Mouse (Mus musculus) CD8-positive naive resting alpha-beta T cell, adult 2 months (primary cell): ENCODE measurements around the gene Slain1.
A peak's percentile ranks its signal among the peaks of the same experiment; 100 is the strongest.

ENCODE experiments used
- DNase-seq, 2 experiments: peaks; one replicate each; pipeline ENCODE4 v3.0.0; 2022; ENCODE audit warnings: low read depth in 2 of 2, low spot score in 2 of 2

Slain1 gene

DNA sequence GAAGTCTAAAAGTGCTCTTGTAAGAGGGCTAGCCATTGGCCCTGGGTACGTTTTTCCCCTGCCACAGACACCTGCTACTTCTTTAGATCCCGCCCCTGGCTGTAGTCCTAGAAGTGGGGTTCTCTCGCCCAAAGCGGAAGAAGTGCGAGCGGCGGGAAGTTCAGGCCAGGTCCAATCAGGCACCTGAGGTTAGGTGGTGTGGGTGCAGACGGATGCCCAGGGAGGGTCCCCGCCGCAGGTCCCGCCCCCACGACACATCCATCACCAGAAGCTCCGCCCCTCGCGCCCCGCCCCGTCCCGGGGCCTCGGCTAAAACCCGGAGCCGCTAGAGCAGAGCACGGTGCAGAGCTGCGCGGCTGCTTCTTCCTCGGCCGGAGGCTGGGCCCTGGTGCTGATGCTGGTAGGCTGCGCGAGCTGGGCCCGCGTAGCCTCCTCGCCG lies at the start of gene Slain1:
Gene Slain1, plus strand, starts transcription at position 333 of the 439 bp plus-strand sequence.
- DNase-seq: peak; percentile 94 to 96

DNA sequence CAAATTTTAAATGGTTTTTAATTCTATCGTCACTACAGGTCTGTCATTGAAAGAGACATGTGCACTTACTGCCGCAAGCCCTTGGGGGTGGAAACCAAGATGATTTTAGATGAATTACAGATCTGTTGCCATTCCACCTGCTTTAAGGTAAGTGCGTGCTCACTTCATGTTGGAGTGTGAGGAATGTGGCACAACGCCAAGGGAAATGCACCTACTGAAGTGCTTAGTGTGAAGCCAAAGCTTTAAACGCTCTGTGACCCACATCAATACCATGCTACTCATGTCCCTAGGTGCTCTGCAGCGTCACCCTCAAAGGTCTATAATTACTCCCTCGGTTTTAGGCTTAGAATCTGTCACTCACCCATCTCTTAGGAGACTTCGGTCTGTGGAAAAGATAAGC lies 42.0 kb upstream of the Slain1 start:
- DNase-seq: no peak

DNA sequence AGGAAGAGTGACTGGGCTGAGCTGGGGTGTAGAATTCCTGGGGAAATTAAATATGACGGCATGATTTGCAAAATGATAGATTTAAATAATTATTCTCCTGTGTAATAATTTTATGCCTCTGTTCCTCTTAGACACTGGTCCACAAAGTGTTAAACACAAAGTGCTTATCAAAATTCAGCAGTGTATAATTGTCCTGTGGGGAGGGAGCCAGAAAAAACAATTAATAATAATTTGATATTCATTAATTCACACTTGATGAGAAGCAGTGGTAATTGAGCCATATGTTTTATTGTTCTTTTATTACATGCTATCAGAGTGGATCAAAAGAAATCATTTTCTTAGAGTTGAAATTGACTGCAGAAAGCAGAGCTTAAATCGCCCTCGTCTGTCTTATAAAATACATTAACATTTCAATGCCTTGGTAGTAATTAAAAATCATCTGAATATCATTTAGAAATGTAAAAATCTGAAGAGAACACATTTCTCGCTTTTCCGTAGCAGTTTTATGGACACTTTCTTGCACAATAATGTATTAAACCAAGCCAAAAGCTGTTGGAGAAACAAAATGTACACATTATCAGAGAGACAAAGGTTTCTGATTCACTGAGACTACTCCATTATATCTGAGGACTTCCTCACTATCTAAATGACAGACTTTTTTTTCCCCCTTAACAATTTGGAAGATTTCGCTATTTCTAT lies 36.3 kb upstream of the Slain1 start:
- no peak for DNase-seq

DNA sequence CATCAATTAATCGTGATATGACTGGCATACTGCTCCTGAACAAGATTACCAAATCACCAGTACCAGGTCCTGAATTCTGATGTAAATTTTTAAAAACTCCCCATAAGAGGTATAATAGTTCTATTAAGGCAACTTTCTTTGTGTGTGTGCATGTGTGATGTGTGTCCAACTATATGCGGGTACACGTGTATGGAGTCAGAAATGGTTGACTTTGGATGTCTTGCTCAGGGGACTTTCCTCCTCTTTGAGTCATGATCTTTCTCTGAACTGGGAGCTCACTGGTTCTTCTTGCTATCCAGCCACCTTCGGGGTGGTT lies 35.8 kb upstream of the Slain1 start:
- no peak for DNase-seq

DNA sequence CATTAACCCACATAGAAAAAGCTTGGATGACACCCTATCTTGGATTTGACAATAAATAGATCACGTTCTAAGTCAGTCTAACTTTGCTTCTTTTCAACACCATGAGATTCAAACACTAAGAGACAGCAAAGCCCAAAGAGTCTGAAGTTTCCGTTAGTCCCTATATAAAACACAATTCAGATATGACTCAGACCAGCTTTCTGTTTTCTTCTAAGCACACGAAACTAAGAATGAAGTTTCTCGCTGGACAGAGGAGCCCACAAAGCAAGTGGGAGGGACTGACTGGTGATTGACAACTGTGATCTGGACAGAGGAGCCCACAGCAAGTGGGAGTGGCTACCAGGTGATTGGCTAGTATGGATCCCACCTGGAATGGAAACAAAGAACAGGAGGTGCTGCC lies 30.3 kb upstream of the Slain1 start:
- no peak for DNase-seq

DNA sequence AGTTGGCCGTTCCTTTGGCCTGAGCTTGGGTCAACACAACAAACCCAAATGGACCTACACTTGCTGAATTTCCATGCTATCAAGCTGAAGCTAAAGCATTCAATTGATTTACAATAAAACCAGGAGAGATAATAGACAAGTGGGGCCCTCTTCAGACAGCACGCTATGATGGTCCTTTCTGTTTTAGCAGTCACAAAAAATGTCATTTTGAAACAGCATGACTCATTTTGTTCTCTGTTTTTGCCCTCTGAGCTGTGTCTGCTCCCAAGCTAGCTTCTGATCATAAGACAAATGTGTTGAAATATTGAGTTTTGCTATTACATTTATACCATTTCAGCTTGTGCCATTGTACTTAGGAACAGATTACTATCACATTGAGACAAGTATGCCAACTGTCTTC lies 28.8 kb upstream of the Slain1 start:
- no peak for DNase-seq

DNA sequence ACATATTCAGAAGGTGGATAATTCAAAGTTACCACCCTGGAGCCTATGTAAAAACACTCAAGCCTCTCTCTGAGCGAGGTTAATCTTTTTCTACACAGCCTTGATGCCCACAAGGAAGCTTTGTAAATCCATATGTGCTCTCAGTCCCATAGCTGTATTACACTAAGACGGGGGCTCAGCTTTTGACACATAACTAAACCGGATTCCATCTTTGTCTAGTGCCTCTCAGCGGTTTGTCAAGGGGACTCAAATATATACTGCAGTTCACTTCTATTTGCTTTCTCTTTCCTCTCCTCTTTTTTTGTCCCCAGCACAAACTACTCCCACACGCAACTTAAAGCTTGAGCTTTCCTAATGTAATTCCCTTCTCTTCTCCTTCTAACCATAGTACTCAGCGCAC lies 23.9 kb upstream of the Slain1 start:
- DNase-seq: no peak

DNA sequence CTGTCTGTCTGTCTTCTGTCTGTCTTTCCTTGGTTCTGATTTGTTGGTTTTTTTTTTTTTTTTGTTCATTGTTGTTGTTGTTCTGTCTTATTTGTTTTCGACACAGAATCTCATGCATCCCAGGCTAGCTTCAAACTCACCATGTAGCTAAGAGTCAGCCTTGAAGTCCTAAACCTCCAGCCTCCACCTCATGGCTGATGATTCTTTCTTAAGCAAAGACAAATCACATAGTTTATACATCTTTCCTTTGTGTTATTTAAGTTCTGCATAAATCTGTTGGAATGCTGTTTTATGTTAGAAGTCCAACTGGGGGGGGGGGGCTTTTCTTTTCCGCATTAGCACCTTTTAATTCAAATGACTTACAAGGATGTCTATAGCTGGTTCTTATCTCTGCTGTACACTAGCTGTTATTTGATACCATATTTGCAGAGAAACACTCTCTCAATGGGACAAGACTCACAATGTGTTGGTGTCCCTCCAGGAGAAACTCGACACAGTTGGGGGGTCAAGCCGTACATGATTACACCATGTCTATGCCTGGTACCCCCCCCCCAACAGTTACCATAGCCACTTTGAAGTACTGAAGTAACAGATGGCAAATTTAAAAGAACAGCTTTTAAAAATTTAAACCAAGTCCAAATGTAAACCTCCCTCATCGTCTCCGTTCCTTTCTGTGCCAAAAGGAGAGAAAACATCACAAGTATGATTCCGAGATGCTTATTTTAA lies 20.2 kb upstream of the Slain1 start:
- no peak for DNase-seq

DNA sequence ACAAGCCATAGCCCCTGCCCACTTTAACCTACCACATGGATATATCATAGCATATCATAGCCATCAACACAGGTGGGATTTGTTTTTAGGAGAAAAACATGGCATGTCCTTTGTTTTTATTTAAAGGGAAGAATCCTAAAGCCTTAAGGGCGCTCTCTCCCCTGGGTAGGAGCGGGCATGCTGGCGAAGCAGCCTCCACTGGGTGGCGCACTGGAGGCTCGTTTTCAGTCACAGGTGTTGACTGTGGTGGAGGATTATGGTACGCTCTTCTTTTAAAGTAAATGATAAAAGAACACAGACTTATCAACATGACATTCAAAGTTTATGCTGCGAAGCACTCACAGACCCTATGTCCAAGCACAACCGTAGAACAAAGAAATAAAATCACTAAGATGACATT lies 19.5 kb upstream of the Slain1 start:
- DNase-seq: peak; percentile 49 to 67

DNA sequence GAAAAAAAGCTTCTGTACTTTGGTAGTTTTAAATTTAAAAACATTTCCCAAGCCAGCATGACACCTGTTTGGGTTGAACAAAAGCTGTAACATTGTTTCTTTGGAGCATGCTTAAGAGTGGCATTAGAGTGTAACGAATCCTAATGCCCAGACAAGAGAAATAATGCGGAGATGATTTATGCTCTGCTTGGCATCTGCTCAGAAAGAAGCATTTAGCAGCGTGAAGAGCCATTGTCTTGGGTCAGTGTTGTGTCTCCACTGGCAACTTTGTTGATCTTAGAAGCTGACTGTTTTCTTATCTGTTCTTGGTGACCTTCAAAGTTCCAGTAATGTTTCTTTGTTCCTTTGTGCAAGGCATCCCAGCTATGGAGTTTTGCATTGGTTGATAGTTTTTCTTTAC lies 6.1 kb upstream of the Slain1 start:
- no peak for DNase-seq

DNA sequence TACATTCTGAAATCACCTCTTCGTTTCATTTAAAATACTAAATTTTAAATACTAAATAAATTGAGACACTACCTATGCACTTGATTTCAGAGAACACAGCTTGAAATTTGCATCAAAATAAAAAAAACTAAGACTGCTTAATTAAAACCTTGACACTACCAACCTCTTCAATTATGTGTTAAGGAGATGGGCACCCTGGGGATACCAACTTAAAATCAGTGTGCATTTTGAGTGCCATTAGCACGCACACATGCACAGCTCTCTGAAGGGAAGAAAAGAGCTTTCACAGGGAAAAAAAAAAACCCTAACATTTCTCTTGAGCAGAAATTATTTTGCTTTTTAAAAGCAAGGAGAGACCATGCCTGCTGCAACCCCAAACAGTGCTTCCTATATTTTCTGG lies 2.0 kb upstream of the Slain1 start:
- DNase-seq: no peak

DNA sequence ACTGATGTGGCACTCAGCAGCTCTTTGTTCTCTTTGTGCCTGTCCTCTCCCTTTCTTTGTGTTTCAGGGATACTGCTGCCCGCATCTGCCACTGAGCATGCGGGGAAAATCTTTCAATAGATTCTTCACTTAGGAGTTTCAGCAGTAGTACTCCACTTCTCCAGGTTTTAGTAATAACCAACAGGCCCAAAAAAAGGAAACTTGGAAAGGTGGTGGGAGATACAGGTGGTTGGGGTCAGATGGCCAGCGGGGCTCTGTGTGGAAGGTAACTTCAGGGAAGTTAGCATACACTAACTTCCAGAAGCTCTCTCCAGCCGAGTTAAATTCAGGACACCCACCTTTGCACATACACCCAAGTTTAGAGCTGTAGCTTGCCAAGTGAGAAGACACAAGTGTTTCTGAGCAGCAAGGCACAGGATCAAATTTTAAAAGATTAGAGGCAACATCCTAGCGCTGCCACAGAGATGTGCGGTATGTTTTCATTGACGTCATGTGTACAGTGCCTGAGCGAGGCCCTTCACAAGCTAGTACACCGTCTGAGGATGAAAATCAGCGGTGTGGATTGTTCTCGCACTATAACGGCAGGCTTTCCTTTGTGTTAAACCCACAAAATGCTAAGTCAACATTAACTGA lies 1.3 kb upstream of the Slain1 start:
- DNase-seq: peak; percentile 30 to 53

DNA sequence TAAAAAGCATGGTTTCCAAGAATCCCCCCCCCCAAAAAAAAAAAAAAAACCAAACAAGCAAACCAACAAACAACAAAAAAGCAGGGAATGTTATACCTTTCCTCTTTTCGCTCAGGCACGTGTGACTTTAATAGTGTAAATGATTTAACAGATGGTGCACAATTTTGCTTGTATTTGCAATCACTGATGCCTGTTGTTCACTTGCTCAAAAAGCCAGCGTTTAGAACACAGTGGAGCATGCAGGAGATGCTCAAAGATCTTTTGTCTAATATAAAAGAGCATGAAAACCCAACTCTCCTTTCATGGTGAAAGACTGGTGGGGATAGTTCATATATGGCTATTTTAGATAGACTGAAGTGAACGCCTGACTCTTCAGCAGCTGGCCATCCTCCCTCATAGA lies 726 bp upstream of the Slain1 start:
- DNase-seq: no peak

DNA sequence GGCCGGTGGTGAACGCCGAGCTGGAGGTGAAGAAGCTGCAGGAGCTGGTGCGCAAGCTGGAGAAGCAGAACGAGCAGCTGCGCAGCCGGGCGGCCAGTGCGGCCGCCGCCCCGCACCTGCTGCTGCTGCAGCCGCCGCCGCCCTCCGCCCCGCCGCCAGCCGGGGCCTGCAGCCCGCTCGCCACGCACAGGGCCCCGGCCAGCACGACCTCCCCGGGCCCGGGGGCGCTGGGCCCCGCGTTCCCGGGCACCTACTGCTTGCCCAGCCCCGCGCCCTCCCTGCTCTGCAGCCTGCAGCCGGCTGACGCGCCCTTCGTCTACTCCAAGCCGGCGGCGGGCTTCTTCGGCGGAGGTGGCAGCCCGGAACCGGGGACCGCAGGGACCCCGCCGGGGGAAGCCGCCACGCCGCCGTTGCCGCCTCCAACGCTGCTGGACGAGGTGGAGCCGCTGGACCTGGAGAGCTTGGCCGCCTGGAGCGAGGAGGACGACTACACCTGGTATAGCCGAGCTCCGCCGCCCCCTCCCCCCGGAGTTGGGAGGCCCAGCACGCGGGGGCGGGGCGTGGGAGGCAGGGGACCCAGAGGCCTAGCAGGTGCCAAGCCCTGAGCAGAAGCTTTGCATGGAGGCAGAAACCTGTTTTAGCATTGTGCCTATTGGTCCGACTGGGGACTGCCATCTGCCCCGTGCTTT lies 529 bp downstream of the Slain1 start:
- DNase-seq: peak; percentile 59 to 72

DNA sequence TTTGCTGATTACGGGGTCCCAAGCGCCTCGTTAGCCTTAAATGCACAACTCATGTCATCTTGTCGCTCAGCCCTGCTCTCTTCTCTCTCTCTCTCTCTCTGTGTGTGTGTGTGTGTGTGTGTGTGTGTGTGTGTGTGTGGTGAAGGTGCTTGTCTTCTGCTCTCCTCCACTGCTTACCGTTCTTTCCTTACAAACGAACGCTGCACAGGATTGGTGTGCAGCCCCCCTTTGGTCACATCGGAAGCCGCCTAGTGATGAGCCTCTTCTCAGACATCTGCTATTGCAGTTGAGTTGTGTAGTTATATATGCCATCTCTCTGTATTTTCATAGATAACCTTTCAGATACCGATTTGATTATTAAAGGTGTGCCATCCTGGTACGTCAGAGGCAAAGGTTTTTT lies 1.1 kb downstream of the Slain1 start:
- DNase-seq: no peak

DNA sequence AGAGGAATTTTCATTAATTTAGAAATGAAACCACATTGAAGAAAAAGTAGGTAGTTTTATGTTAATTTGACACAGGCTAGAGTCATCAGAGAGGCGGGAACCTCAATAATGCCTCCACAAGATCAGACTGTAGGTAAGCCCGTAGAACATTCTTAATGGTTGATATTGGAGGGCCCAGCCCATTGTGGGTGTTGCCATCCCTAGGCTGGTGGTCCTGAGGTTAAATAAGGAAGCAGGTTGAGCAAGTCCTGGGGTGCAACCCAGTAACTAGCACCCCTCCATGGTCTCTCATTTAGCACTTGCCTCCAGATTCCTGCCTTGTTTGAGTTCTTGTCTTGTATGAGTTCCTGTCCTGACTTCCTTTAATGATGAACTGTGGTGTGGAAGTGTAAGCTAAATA lies 1.5 kb downstream of the Slain1 start:
- DNase-seq: no peak

DNA sequence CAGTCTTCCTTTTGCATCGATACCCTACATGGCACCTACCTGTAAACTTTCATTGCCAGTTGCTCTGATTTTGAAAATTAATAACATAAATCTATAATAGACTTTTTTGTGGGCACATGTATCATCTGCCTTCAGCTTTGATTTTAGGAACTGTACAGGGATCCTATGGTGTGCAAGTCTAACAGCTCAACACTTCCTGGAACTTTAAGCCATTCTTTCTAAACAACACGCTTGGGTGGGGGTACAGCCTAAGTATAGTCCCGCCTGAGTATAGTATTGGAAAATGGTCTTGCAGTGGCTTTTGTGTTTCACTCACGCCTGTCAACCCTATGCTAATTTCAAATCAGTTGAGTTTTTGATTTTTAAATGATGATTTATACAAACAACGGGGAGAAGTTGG lies 2.5 kb downstream of the Slain1 start:
- no peak for DNase-seq

DNA sequence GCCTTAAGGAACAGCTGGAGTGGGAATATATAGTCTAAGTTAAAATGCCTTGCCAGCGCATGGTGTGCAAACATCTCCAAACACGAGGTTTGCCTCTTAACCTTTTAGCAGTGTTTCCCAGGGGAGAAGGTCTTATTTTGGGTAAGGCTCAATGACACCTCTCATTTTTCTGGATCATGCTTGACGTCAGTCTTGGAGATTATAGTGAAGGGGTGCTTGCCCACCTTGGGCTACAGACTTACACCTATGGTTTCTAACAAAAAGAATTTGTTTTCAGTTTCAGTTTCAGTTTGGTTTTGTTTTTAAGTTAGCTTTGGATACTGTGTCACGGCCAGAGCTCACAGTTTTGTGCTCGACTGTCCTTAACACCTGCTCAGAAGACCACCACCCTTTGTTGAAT lies 3.8 kb downstream of the Slain1 start:
- DNase-seq: no peak

DNA sequence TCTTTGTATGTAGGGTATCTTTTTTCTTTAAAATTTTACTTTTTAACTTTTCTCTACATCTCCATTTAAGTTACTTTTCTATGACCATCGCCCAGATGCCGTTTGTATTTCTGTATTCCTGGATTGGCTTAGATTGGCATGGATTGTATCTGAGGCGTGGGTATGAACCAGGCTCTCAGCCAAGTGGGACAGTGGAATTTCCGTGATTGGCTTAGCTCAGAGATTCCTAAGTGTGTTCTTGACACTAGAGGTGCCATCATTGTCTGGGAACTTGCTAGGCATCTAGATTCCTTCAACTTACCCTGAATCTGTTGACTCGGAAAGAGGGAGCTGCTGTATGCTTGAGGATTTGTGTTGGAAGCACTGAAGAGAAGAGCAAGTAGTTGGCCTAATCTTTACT lies 5.4 kb downstream of the Slain1 start:
- no peak for DNase-seq

DNA sequence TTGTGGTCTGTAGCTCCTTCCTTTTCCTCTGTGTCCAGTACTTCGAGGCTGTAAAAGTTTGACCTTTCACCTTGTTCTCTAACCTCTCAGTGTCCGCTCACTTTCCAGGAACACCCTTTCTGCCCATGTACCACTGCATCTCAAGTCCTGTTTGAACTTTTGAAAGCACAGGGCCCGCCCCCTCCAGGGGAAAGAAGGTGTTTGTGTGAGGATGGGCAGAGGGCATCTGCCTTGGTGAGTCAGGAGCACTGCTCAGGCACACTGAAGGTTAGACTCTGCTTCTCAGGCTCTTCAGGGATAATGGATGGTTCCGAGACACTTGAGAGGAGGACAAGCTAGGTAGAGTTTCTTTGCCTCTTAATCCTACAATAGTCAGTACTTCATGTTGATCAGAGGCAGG lies 7.8 kb downstream of the Slain1 start:
- DNase-seq: no peak

DNA sequence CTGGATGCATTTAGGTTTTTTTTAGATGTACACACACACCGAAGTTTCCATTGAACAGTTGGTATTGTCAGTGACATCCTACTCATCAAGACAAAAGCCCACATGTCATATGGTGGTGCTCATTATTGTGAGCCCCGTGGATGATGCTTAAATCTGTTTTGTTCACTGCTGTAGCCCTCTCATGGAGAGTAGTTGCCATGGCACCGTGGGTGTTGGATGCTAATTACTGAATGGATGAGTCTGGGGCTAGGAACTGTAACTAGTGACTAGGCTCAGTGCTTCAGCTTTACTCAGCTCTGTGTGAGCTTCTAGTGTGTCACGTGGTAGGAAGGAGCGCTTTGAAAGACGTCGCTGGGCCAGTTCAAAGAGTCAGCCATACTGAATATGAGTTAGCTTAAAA lies 13.0 kb downstream of the Slain1 start:
- DNase-seq: no peak

DNA sequence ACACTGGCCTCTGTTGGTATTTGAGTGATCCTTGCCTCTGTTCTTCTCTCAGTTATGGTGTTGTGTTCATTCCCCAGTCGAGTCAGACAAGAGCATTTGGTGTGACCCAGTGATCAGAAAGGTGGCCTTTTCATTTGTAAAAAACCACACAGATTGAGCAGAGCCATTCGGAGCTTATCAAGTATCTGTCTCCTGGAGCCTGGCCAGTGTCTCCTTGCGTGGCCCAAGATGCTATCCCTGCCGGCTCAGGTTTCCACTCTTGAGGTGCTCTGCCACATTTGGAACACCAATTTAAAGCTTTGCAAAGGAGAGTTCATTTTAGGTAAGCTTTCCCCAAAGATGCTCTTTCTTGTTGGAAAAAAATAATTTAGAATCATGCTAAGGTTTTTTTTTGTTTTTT lies 14.4 kb downstream of the Slain1 start:
- DNase-seq: no peak
